Mouse (Mus musculus): ENCODE measurements around the gene Exosc1.

GRCm38 (mm10) chr19:41953574-41953973 is 20.4 kb upstream of the Exosc1 start:
- TF ChIP-seq POLR2A (IDR thresholded peaks at IDR 0.05; ENCODE audit: insufficient read depth, low read length) (no peak), CTCF (IDR thresholded peaks at IDR 0.05; ENCODE audit: low read depth, low read length) (no peak)

Data from ES-Bruce4 (cell line).